Mouse (Mus musculus) E14TG2a.4 (cell line): ENCODE measurements around the gene Tecpr2.

Source experiments
- H3K27me3 ChIP-seq: 2 replicates; pipeline ENCODE4 v1.6.1; 2014; ENCODE audit warnings: low read length, control low read depth; ENCODE audit not compliant: insufficient read depth
- H3K36me3 ChIP-seq: 2 replicates; pipeline ENCODE4 v1.6.1; 2014; ENCODE audit warnings: low read length, control low read depth; ENCODE audit not compliant: insufficient read depth
- H3K4me1 ChIP-seq: replicated peaks from 2 replicates; pipeline ENCODE4 v1.6.1; 2014; ENCODE audit warnings: low read depth, low read length, control low read depth
- H3K4me3 ChIP-seq: replicated peaks from 2 replicates; pipeline ENCODE4 v1.5.1; 2014; ENCODE audit warnings: mild to moderate bottlenecking, low read length
- H3K9me3 ChIP-seq: 2 replicates; pipeline ENCODE4 v1.6.1; 2014; ENCODE audit warnings: low read length, control low read depth
- CTCF ChIP-seq: conservative IDR thresholded peaks from 2 replicates; pipeline ENCODE4 v1.5.1; 2014; ENCODE audit warnings: low read length
- NANOG ChIP-seq: IDR thresholded peaks from 2 replicates; pipeline ENCODE4 v1.6.1; 2014; ENCODE audit warnings: borderline replicate concordance, low read length, mixed read lengths
- POU5F1 ChIP-seq: IDR thresholded peaks from 2 replicates; pipeline ENCODE4 v1.6.1; 2014; ENCODE audit warnings: low read length, borderline replicate concordance

The Tecpr2 gene

DNA sequence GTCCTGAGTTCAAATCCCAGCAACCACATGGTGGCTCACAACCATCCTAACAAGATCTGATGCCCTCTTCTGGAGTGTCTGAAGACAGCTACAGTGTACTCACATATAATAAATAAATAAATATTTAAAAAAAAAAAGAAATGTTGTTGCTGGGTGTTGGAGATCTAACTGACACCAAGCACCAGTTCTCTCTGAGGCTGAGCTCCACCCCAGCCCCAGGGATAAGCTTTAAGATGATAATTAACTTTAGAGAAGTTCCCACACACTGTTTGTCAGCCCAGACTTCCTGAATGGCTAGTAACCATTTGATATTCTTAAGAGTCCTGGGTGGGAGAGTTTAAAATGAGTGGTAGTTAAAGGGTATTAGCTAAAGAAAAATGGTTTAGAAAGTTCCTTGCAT, 28.8 kb upstream of the Tecpr2 start:
- peaks cover 68% of the 10 kb centered on the region for H3K4me1 ChIP-seq
- H3K36me3 ChIP-seq: peaks cover 54% of the 10 kb centered on the region
- peak overlapping the region; percentile 41; the same call in 1 of the 2 replicates for H3K4me3 ChIP-seq
- TF ChIP-seq POU5F1 (no peak), CTCF (no peak), NANOG (no peak)
- H3K9me3 ChIP-seq: no peaks in the 10 kb centered on the region
- H3K27me3 ChIP-seq: no peaks in the 10 kb centered on the region

DNA sequence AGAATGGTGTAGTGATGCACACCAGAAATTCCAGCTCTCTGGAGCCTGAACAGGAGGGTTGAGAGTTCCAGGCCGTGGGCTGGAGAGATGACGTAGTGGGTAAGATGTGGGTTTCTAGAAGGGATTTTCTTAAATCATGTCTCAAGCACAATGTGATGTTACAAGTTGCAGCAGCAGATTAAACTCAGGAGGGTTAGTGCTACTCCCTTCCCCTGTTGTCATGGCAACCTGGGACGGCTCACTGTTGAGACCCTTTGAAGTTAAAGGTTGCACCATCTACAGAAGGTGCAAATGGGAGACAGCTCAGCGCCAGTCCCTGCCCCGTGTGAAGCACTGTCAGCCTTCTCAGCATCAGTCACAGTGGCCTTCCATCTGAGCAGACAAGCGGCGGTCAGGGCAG, 27.8 kb upstream of the Tecpr2 start:
- H3K27me3 ChIP-seq: no peaks in the 10 kb centered on the region
- peaks cover 60% of the 10 kb centered on the region for H3K4me1 ChIP-seq
- TF ChIP-seq NANOG: no peak
- no peak for TF ChIP-seq POU5F1
- no peak for TF ChIP-seq CTCF
- H3K36me3 ChIP-seq: peaks cover 53% of the 10 kb centered on the region
- no peaks in the 10 kb centered on the region for H3K9me3 ChIP-seq
- H3K4me3 ChIP-seq: peak overlapping the region; percentile 41

DNA sequence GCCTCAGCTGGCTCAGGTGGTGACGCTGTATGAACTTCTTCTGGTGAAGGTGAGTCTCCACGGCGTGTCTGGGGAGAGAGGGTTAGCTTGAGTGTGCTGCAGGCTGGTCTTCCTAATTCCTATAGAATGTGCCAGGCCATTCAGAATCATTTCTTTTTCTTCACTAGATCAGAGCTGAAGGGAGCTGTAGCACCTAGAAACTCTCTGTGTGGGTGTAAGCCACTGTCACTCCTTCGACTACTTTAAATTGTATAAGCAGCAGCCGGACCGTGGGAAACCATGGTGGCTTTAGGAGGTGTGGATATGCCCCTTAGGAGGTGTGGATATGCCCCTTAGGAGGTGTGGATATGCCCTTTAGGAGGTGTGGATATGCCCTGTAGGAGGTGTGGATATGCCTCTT, 25.1 kb upstream of the Tecpr2 start:
- no peak overlapping the region for H3K4me3 ChIP-seq
- TF ChIP-seq POU5F1 (no peak), CTCF (no peak), NANOG (no peak)
- no peaks in the 10 kb centered on the region for H3K27me3 ChIP-seq
- H3K4me1 ChIP-seq: peaks cover 40% of the 10 kb centered on the region
- no peaks in the 10 kb centered on the region for H3K9me3 ChIP-seq
- peaks cover 74% of the 10 kb centered on the region for H3K36me3 ChIP-seq

DNA sequence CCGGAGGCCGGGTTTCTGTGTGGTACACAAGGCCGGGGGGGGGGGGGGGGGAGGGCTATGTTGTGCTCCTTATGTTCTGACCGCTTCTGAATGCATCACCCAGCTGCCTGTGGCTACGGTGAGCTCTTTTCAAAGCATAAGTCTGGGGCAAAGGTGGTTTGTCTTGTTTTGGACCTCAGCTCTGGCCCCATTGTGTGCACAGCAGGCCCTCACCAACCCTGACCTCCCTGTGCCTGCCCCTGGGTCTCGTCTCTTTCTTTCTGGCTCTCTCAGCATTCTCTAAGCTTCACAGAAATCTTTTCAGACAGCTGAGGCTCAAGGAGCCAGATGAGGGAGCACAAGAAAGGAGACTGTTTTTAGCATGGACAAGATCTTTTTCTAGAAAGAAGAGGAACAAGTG, 23.5 kb upstream of the Tecpr2 start:
- TF ChIP-seq NANOG: no peak
- H3K4me3 ChIP-seq: no peak overlapping the region
- peaks cover 25% of the 10 kb centered on the region for H3K4me1 ChIP-seq
- no peaks in the 10 kb centered on the region for H3K9me3 ChIP-seq
- peaks cover 80% of the 10 kb centered on the region for H3K36me3 ChIP-seq
- no peaks in the 10 kb centered on the region for H3K27me3 ChIP-seq

DNA sequence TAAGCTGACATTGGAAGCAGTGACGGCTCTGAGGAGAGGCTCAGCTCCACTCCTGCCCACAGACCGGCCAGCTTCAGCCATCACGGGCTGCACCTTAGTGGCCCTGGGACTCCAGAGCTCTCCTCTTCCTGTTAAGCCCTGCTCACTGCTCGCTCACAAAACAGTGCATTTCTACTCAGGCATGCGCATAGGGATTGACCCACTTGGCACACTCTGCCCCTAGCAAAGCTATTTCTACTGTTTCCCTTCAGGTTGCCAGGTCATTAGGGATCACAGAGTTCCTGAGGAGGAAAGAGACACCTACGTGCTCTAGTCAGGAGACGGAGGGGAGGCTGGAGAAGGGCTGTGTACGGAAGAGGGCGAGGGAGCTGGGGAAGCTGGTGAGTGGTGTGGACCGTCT, 23.1 kb upstream of the Tecpr2 start:
- no peak for TF ChIP-seq CTCF
- no peak for TF ChIP-seq POU5F1
- TF ChIP-seq NANOG: no peak
- Histone ChIP-seq H3K36me3 (peaks cover 84% of the 10 kb centered on the region), H3K4me1 (peaks cover 24% of the 10 kb centered on the region), H3K4me3 (no peak overlapping the region), H3K27me3 (no peaks in the 10 kb centered on the region), H3K9me3 (no peaks in the 10 kb centered on the region)

DNA sequence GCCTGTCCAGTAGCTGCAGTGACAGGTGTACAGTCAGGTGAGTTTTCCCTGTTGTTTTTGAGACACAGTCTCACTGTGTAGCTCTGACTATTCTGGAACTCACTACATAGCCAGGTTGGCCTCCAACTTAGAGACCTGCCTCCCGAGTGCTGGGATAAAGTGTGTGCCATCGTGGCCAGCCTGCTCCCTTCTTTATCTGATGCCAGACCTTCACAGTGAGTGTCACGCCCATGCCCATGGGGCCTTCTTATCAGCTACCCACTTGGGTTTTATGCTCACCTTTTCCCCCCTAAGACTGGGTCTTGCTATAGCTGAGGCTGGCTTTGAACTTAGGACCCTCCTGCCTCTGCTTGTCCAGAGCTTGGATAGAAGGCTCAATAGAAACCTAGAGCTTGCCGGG, 19.0 kb upstream of the Tecpr2 start:
- no peak for TF ChIP-seq NANOG
- no peak for TF ChIP-seq POU5F1
- TF ChIP-seq CTCF: no peak
- H3K4me1 ChIP-seq: peaks cover 3% of the 10 kb centered on the region
- peaks cover 91% of the 10 kb centered on the region for H3K36me3 ChIP-seq
- no peaks in the 10 kb centered on the region for H3K27me3 ChIP-seq
- no peak overlapping the region for H3K4me3 ChIP-seq
- no peaks in the 10 kb centered on the region for H3K9me3 ChIP-seq

DNA sequence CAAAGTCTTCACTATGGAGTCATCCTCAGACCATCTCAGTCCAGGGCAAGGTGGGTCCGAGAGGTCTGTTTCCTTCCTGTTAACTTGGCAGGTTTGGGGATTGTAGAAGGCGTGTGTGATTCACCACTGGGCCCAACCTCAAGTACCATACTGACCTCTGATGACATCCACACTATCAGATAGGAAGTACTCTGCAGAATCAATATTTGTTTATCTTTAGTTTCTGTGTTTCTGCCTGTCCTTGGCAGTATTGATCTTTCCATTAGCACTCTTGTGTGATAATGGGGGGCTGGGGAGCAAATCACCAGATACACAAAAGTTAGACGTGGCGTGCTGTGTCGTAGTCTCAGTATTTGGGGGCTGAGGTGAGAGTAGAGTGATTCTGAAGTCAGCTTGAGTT, 17.8 kb upstream of the Tecpr2 start:
- H3K27me3 ChIP-seq: no peaks in the 10 kb centered on the region
- no peaks in the 10 kb centered on the region for H3K9me3 ChIP-seq
- H3K36me3 ChIP-seq: peaks cover 95% of the 10 kb centered on the region
- no peak overlapping the region for H3K4me3 ChIP-seq
- H3K4me1 ChIP-seq: peaks cover 3% of the 10 kb centered on the region
- TF ChIP-seq CTCF (no peak), POU5F1 (no peak), NANOG (no peak)

DNA sequence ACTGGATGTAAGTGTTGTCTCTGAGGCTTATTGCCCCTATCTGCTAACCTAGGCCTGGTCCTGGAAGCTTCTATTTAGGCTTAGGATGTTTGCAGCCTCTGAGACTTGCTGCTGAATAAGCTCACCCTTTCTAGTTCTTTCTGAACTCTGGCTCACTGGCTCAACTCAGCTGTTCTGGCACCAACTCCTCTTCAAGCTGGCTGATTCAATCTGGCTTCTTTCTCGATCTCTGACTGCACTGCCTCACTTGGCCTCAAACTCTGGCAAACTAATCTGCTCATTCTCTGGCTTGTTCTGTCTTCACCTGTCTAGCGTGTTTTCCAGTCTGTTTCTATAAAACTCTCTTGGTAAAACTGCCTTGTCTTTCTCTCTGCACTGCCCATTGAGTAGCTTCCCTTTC, 13.7 kb upstream of the Tecpr2 start:
- no peak overlapping the region for H3K4me3 ChIP-seq
- peaks cover 95% of the 10 kb centered on the region for H3K36me3 ChIP-seq
- peaks cover 13% of the 10 kb centered on the region for H3K4me1 ChIP-seq
- TF ChIP-seq CTCF (no peak), POU5F1 (no peak), NANOG (no peak)
- H3K27me3 ChIP-seq: no peaks in the 10 kb centered on the region
- H3K9me3 ChIP-seq: no peaks in the 10 kb centered on the region

DNA sequence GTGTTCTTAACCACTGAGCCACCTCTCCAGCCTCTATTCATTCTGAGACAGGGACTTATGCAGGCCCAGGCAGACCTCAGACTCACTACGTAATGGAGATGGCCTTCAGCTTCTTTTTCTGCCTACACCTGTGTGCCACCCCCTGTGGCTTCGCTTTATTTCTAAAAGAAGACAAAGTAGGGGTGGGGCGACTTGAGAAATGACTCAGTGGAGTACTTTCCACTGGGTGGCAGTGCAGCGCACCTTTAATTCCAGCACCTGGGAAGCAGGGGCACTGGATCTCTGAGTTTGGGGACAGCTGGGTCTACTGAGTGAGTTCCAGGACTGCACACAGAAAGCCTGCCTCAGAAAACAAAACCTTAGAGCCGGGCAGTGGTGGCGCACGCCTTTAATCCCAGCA, 6.8 kb upstream of the Tecpr2 start:
- Histone ChIP-seq H3K9me3 (no peaks in the 10 kb centered on the region), H3K4me1 (peaks cover 41% of the 10 kb centered on the region), H3K4me3 (no peak overlapping the region), H3K36me3 (peaks cover 86% of the 10 kb centered on the region), H3K27me3 (no peaks in the 10 kb centered on the region)
- peak; percentile 44 for TF ChIP-seq CTCF
- peak; percentile 4; the same call in 1 of the 2 replicates for TF ChIP-seq NANOG
- no peak for TF ChIP-seq POU5F1
